Mouse (Mus musculus) C2C12 (cell line): ENCODE data around the gene Rfc4.

ENCODE experiments used
- CTCF ChIP-seq: IDR thresholded peaks from one replicate; pipeline ENCODE4 v1.5.1; 2011; ENCODE audit not compliant: control insufficient read depth, insufficient read depth, insufficient read length
- FOSL1 ChIP-seq: IDR thresholded peaks from one replicate; pipeline ENCODE4 v1.8.0; 2011; ENCODE audit warnings: mild to moderate bottlenecking, low read length; ENCODE audit not compliant: poor library complexity, insufficient read depth, severe bottlenecking
- USF1 ChIP-seq: IDR thresholded peaks from one replicate; pipeline ENCODE4 v1.6.1; 2011; ENCODE audit warnings: low read depth, mild to moderate bottlenecking, control low read depth, moderate library complexity

- TF ChIP-seq FOSL1 (no peak), CTCF (no peak), USF1 (no peak)
These were observed 36.9 kb upstream of the Rfc4 start for GRCm38 (mm10) chr16:23164443-23164842.
